Mouse (Mus musculus) ES-Bruce4 (cell line): ENCODE measurements at regions not wholly inside any gene's neighbourhood (a gene's known extent, or its start where the extent isn't known, plus 50 kb on each side); places are given as distances from the start of the nearest gene placed in this dataset.

Experiments used
- H3K27ac ChIP-seq: 2 replicates; pipeline ENCODE4 v1.5.1; 2012; ENCODE audit warnings: low read length, inconsistent platforms; ENCODE audit not compliant: insufficient read depth
- H3K27me3 ChIP-seq: 2 replicates; pipeline ENCODE4 v1.6.1; 2012; ENCODE audit warnings: mild to moderate bottlenecking, low read length, inconsistent platforms; ENCODE audit not compliant: control insufficient read depth, poor library complexity, insufficient read depth, severe bottlenecking
- H3K36me3 ChIP-seq: 2 replicates; pipeline ENCODE4 v1.6.1; 2012; ENCODE audit warnings: inconsistent platforms, mild to moderate bottlenecking, low read length, moderate library complexity; ENCODE audit not compliant: control insufficient read depth, poor library complexity, insufficient read depth, severe bottlenecking
- H3K4me1 ChIP-seq: one replicate; pipeline ENCODE4 v1.8.1; 2011; ENCODE audit warnings: low read length; ENCODE audit not compliant: control insufficient read depth, insufficient read depth
- H3K4me3 ChIP-seq: 2 replicates; pipeline ENCODE4 v1.5.1; 2011; ENCODE audit warnings: low read depth, mild to moderate bottlenecking, low read length
- H3K9ac ChIP-seq: 2 replicates; pipeline ENCODE4 v1.6.1; 2012; ENCODE audit warnings: low read depth, mild to moderate bottlenecking, inconsistent platforms; ENCODE audit not compliant: poor library complexity, severe bottlenecking
- H3K9me3 ChIP-seq: replicated peaks from 2 replicates; pipeline ENCODE4 v1.6.1; 2012; ENCODE audit warnings: mild to moderate bottlenecking, low read length, inconsistent platforms; ENCODE audit not compliant: control insufficient read depth, poor library complexity, insufficient read depth, severe bottlenecking
- CTCF ChIP-seq: IDR thresholded peaks from one replicate; pipeline ENCODE4 v1.8.1; 2011; ENCODE audit warnings: low read depth, low read length
- EP300 ChIP-seq: IDR thresholded peaks from 2 replicates; pipeline ENCODE4 v1.6.1; 2011; ENCODE audit warnings: low read depth, low read length; ENCODE audit not compliant: insufficient read depth
- POLR2A ChIP-seq: IDR thresholded peaks from one replicate; pipeline ENCODE4 v1.8.1; 2011; ENCODE audit warnings: low read length; ENCODE audit not compliant: insufficient read depth

GRCm38 (mm10) chr17:81319605-81320004, 122.0 kb upstream of the Gm11096 start:
- H3K27me3 ChIP-seq: no peaks in the 10 kb centered on the region
- TF ChIP-seq CTCF (no peak), EP300 (no peak), POLR2A (no peak)
- no peaks in the 10 kb centered on the region for H3K4me1 ChIP-seq
- H3K27ac ChIP-seq: no peak overlapping the region
- H3K9me3 ChIP-seq: no peaks in the 10 kb centered on the region
- H3K4me3 ChIP-seq: no peak overlapping the region
- no peak overlapping the region for H3K9ac ChIP-seq
- no peaks in the 10 kb centered on the region for H3K36me3 ChIP-seq

DNA sequence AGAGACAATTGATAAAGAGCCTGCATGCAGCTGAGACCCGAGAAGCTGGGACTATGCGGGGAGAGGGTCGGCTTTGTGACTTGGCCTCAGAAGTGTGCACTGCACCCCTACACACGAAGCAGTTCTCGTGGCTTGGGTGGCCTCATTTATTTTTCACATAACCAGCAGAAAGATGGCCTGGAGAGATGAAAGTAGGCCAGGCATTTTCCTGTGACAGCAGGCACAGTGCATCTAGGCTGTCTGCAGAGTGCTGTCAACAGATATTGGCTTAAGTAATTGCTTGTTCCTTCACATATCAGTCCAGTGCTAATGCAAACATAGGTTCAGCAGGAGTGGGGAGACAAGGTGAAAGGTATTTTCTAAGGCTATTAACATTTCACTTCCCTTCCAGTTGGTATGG, 124.9 kb upstream of the Gm11096 start:
- Histone ChIP-seq H3K4me3 (no peak overlapping the region), H3K9me3 (no peaks in the 10 kb centered on the region), H3K9ac (no peak overlapping the region), H3K4me1 (no peaks in the 10 kb centered on the region), H3K27ac (no peak overlapping the region), H3K27me3 (no peaks in the 10 kb centered on the region), H3K36me3 (no peaks in the 10 kb centered on the region)
- TF ChIP-seq EP300 (no peak), CTCF (no peak), POLR2A (no peak)

DNA sequence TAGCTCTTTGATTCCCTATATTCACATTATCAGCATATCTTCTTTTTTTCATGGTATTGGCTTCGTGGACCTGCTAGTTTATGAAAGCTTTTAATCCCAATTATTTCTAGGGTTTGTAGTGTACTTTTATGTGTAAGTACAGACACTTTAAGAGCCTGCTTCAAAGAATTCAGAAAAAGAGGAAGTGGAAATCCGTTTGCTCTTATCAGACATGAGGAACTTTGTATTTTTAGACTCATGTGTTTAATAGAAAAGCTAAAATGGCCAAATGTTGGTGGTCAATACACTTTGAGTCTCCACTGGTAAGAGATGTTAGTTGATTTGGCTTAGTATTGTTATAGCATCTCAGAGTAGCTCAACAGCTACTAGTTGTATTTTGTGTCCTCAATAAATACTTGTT, 135.7 kb upstream of the Gm11096 start:
- H3K9me3 ChIP-seq: no peaks in the 10 kb centered on the region
- TF ChIP-seq CTCF (no peak), POLR2A (no peak), EP300 (no peak)
- H3K4me3 ChIP-seq: no peak overlapping the region
- no peaks in the 10 kb centered on the region for H3K36me3 ChIP-seq
- no peaks in the 10 kb centered on the region for H3K4me1 ChIP-seq
- H3K27ac ChIP-seq: no peak overlapping the region
- H3K27me3 ChIP-seq: no peaks in the 10 kb centered on the region
- no peak overlapping the region for H3K9ac ChIP-seq

- H3K4me3 ChIP-seq: no peak overlapping the region
- no peaks in the 10 kb centered on the region for H3K9me3 ChIP-seq
- no peaks in the 10 kb centered on the region for H3K27me3 ChIP-seq
- TF ChIP-seq POLR2A (no peak), CTCF (no peak), EP300 (no peak)
- H3K9ac ChIP-seq: no peak overlapping the region
- no peak overlapping the region for H3K27ac ChIP-seq
- H3K4me1 ChIP-seq: no peaks in the 10 kb centered on the region
- no peaks in the 10 kb centered on the region for H3K36me3 ChIP-seq
Measured at GRCm38 (mm10) chr17:81304574-81304973, 137.0 kb upstream of the Gm11096 start.

DNA sequence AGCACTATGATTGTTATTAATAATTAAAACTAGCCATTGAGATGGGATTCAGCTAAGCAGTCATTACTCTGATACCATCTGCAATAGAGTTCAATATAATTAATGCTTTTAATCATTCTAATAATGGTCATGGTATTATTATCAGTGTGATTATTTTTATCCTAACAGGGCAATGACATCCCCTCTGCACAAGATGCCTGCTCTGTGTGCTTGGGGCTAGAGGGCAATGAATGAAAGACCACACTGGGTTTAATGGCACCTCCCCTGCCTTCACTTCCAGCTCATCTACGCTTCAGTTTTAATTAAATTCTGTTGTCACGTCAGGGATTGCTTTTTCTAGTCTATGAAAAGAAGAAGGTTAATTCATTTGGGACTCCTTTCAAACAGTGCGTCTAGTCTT, 139.1 kb upstream of the Gm11096 start:
- no peaks in the 10 kb centered on the region for H3K27me3 ChIP-seq
- no peak overlapping the region for H3K9ac ChIP-seq
- H3K4me3 ChIP-seq: no peak overlapping the region
- no peaks in the 10 kb centered on the region for H3K36me3 ChIP-seq
- TF ChIP-seq POLR2A: no peak
- no peak for TF ChIP-seq CTCF
- TF ChIP-seq EP300: no peak
- no peaks in the 10 kb centered on the region for H3K9me3 ChIP-seq
- no peak overlapping the region for H3K27ac ChIP-seq
- no peaks in the 10 kb centered on the region for H3K4me1 ChIP-seq

DNA sequence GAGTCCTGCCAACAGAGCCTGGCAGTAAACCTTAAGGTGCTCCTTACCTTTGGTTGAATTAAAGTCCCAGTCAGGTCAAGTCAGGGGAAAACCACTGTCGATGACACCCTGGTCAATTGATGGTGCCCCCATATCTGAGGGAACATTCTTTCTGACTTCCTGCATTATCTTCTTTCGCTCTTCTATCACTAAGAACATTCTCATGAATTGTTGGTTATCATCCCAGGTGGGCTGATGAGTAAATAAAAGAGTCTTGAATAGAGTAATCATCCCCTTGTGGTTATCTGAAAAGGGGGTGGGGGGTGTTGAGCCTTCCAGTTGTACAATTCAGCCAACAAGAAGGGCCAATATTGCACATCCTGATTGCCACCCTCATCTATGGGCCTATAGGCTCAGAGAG, 149.7 kb upstream of the Gm11096 start:
- no peak overlapping the region for H3K4me3 ChIP-seq
- no peaks in the 10 kb centered on the region for H3K4me1 ChIP-seq
- TF ChIP-seq CTCF (no peak), EP300 (no peak), POLR2A (no peak)
- H3K36me3 ChIP-seq: no peaks in the 10 kb centered on the region
- no peaks in the 10 kb centered on the region for H3K27me3 ChIP-seq
- no peaks in the 10 kb centered on the region for H3K9me3 ChIP-seq
- no peak overlapping the region for H3K27ac ChIP-seq
- H3K9ac ChIP-seq: no peak overlapping the region

GRCm38 (mm10) chr17:81282543-81282942, 159.0 kb upstream of the Gm11096 start:
- H3K9me3 ChIP-seq: no peaks in the 10 kb centered on the region
- no peak for TF ChIP-seq POLR2A
- TF ChIP-seq EP300: no peak
- no peak for TF ChIP-seq CTCF

More at GRCm38 (mm10) chr17:81282543-81282942, 159.0 kb upstream of the Gm11096 start:
- H3K4me1 ChIP-seq: no peaks in the 10 kb centered on the region
- no peak overlapping the region for H3K9ac ChIP-seq
- no peak overlapping the region for H3K27ac ChIP-seq
- no peaks in the 10 kb centered on the region for H3K27me3 ChIP-seq
- H3K36me3 ChIP-seq: no peaks in the 10 kb centered on the region
- no peak overlapping the region for H3K4me3 ChIP-seq
